Mouse (Mus musculus) ovary, postnatal 36 days (tissue): ENCODE data around the gene Rbm39.
"Not testable (repeated sequence)": the region's sequence is repeated elsewhere in the genome, so short reads cannot be mapped to it uniquely, and the experiment has no call there.

Experiments
- DNase-seq: peaks from one replicate; pipeline ENCODE4 v3.0.0; 2022; ENCODE audit warnings: low spot score, mixed read lengths

Gene Rbm39

GRCm38 (mm10) chr2:156180824-156181590 is 969 bp upstream of the Rbm39 start:
- no peak for DNase-seq

GRCm38 (mm10) chr2:156179796-156180093 is 293 bp downstream of the Rbm39 start:
- DNase-seq: no peak

- peak; percentile 76 for DNase-seq
Observed at GRCm38 (mm10) chr2:156179046-156179795, 817 bp downstream of the Rbm39 start.

- no peak for DNase-seq
Observed at GRCm38 (mm10) chr2:156177651-156178050, 2.4 kb downstream of the Rbm39 start.

GRCm38 (mm10) chr2:156177079-156177478 is 3.0 kb downstream of the Rbm39 start:
- no peak for DNase-seq

- DNase-seq: no peak
Observed at GRCm38 (mm10) chr2:156166557-156166956, 13.5 kb downstream of the Rbm39 start.

- no peak for DNase-seq
Observed at GRCm38 (mm10) chr2:156165478-156165877, 14.6 kb downstream of the Rbm39 start.

GRCm38 (mm10) chr2:156151538-156151937 is 28.5 kb downstream of the Rbm39 start:
- no peak for DNase-seq

GRCm38 (mm10) chr2:156147316-156147915 is 32.6 kb downstream of the Rbm39 start:
- DNase-seq: no peak

- DNase-seq: no peak
Observed at GRCm38 (mm10) chr2:156146272-156146989, 33.6 kb downstream of the Rbm39 start.

- no peak for DNase-seq
Observed at GRCm38 (mm10) chr2:156145486-156146130, 34.4 kb downstream of the Rbm39 start.

- DNase-seq: peak; percentile 91
Observed at GRCm38 (mm10) chr2:156143953-156144724, 35.9 kb downstream of the Rbm39 start, which contains the start of the genes Romo1 and Nfs1. TSS of gene Romo1 (plus strand) at chr2:156144039. TSS of gene Nfs1 (minus strand) at chr2:156144186.

GRCm38 (mm10) chr2:156143367-156143766 is 36.7 kb downstream of the Rbm39 start:
- DNase-seq: no peak

GRCm38 (mm10) chr2:156142820-156143219 is 37.2 kb downstream of the Rbm39 start:
- no peak for DNase-seq

- DNase-seq: no peak
Observed at GRCm38 (mm10) chr2:156135695-156136094, 44.3 kb downstream of the Rbm39 start.

- DNase-seq: no peak
Observed at GRCm38 (mm10) chr2:156134161-156134560, 45.9 kb downstream of the Rbm39 start.

- no peak for DNase-seq
Observed at GRCm38 (mm10) chr2:156126992-156127391, 53.0 kb downstream of the Rbm39 start, which contains the start of gene Gm28036. TSS of gene Gm28036 (minus strand) at chr2:156127092.

GRCm38 (mm10) chr2:156123731-156124130 is 56.3 kb downstream of the Rbm39 start:
- no peak for DNase-seq

- DNase-seq: no peak
Observed at GRCm38 (mm10) chr2:156119566-156119965, 60.5 kb downstream of the Rbm39 start.

GRCm38 (mm10) chr2:156112080-156112423 is 68.0 kb downstream of the Rbm39 start:
- DNase-seq: not testable (repeated sequence)
